Mouse (Mus musculus): ENCODE measurements around the gene Ttc21a. TPM values are rescaled to one million over a fixed set of nuclear protein-coding genes. Genes with fewer than 3 reads are reported as not detected.

Ttc21a gene
- polyA plus RNA-seq, 1 experiment from 2014 or later: 0.28 TPM

DNA sequence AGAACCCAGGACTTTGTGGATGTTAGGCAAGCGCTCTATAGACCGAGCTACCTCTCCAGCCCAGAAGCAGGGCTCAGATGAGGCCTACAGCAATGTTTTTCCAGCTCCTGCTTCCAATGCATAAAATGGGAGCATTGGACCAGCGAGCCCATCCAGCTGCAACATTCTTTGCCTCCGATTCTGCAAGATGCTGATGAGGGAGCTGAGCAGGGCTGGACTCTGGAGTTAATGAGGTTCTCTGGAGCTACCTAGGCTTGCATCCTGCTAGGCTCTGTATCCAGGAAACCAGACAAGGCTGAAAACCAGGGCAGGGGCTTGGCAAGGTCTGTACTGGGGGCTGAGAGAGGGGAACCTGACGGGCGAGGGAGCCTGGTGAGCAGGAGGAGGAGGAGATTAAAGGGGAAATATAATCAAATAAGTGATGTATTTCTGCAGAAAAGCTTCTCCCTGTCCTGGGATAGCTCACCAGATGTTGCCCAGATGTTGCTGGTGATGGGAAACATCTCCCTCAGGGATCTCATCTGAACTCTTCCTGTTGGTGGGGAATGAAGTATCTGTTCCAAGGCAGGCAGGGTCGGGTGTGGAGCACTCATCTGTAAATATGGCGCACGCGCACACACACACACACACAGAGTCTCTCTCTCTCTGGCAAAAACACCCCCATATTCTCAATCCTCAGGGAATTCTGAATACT is 48.6 kb downstream of the Ttc21a start:
- peaks cover 34% of the 10 kb centered on the region for H3K4me1 ChIP-seq
- H3K9ac ChIP-seq: no peak overlapping the region

DNA sequence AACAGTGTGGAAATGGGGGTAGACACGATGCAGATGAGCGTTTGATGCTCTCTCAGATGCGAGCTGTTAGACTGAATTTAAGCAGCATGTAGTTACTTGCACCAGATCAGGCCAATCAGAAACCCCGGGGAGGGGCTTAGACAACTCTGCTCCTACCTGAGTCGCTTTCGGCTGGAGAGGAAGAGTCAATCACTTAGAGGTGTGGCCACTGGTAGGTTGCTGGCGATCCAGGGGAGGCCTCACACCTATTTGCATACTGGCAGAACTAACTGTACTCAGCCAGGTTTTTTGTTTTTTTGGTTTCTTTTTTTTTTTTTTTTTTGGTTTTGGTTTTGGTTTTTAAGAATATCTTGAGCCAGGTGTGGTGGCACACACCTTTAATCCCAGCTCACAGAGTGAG is 50.9 kb downstream of the Ttc21a start:
- Histone ChIP-seq H3K4me3 (no peak overlapping the region), H3K36me3 (no peaks in the 10 kb centered on the region), H3K4me1 (peaks cover 13% of the 10 kb centered on the region), H3K4me2 (no peak overlapping the region), H3K27ac (no peak overlapping the region), H3K9ac (no peak overlapping the region), H3K27me3 (no peaks in the 10 kb centered on the region; the same call in 1 of the 2 replicates), H3K9me3 (no peaks in the 10 kb centered on the region)
- no peak for ATAC-seq (ENCODE audit: insufficient number of reproducible peaks, insufficient read depth, low FRiP score, low TSS enrichment, low read depth)
- WGBS: 46% methylated on average over 7 of the region's 7 CpGs

More for the DNA sequence above, 48.6 kb downstream of the Ttc21a start:
- no peak overlapping the region for H3K4me3 ChIP-seq
- no peak overlapping the region for H3K4me2 ChIP-seq
- WGBS: 50% methylated on average over 10 of the region's 10 CpGs
- H3K9me3 ChIP-seq: no peaks in the 10 kb centered on the region
- no peak for ATAC-seq (ENCODE audit: insufficient number of reproducible peaks, insufficient read depth, low FRiP score, low TSS enrichment, low read depth)
- peak overlapping the region; percentile 63 for H3K27ac ChIP-seq
- no peaks in the 10 kb centered on the region for H3K27me3 ChIP-seq
- no peaks in the 10 kb centered on the region for H3K36me3 ChIP-seq

GRCm38 (mm10) chr9:119991310-119991709 is 53.9 kb downstream of the Ttc21a start:
- 14% methylated on average over 5 of the region's 5 CpGs for WGBS
- H3K4me2 ChIP-seq: no peak overlapping the region
- no peak for ATAC-seq (ENCODE audit: insufficient number of reproducible peaks, insufficient read depth, low FRiP score, low TSS enrichment, low read depth)

DNA sequence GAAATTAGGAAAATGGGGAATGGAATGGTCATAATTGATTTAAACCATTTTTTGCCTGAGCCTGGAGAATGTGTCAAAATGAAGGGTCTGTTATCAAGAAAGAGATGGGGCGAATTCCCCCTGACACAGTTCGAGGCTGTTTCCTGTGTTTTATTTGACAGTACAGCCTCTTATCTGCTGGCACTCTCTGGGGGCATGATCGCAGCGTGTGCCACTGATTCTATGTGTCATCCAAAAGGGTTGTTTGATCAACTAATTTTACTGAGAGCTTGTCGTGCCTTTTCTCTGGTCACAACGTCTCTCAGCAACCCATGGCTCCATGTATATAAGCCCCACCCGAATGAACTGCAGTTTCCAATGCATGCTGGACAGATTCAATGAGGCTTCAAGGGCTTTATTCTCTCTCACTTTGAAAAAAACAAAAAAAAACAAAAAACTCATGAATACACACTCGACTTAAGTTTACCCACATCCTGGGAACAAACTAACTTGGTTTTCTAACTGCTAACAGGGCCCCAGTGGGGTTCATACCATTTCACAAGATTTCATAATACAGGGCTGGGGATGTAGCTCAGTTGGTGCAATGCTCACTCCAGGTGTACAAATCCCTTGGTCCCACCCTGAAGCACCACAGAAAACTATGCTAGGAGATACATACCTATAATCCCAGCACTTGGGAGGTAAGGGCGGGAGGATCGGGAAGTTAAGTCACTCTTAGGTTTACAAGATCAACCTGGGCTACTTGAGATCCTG is 55.9 kb downstream of the Ttc21a start:
- no peak overlapping the region for H3K4me2 ChIP-seq
- H3K9me3 ChIP-seq: no peaks in the 10 kb centered on the region
- WGBS: 71% methylated on average over 10 of the region's 10 CpGs
- no peak overlapping the region for H3K27ac ChIP-seq
- no peak for ATAC-seq (ENCODE audit: insufficient number of reproducible peaks, insufficient read depth, low FRiP score, low TSS enrichment, low read depth)
- no peaks in the 10 kb centered on the region; the same call in 1 of the 2 replicates for H3K27me3 ChIP-seq
- no peaks in the 10 kb centered on the region for H3K36me3 ChIP-seq
- no peak overlapping the region for H3K9ac ChIP-seq
- H3K4me1 ChIP-seq: no peaks in the 10 kb centered on the region
- H3K4me3 ChIP-seq: no peak overlapping the region

More at GRCm38 (mm10) chr9:119991310-119991709, 53.9 kb downstream of the Ttc21a start:
- Histone ChIP-seq H3K4me1 (no peaks in the 10 kb centered on the region), H3K9ac (no peak overlapping the region), H3K27ac (no peak overlapping the region), H3K36me3 (no peaks in the 10 kb centered on the region), H3K9me3 (no peaks in the 10 kb centered on the region), H3K4me3 (no peak overlapping the region), H3K27me3 (no peaks in the 10 kb centered on the region; the same call in 1 of the 2 replicates)

- no peak overlapping the region for H3K27ac ChIP-seq
- WGBS: 62% methylated on average over 7 of the region's 7 CpGs
- ATAC-seq (ENCODE audit: insufficient number of reproducible peaks, insufficient read depth, low FRiP score, low TSS enrichment, low read depth): no peak
- H3K27me3 ChIP-seq: no peaks in the 10 kb centered on the region; the same call in 1 of the 2 replicates
- no peak overlapping the region for H3K4me3 ChIP-seq
- no peaks in the 10 kb centered on the region for H3K9me3 ChIP-seq
- no peaks in the 10 kb centered on the region for H3K36me3 ChIP-seq
- H3K4me2 ChIP-seq: no peak overlapping the region
- no peaks in the 10 kb centered on the region for H3K4me1 ChIP-seq
- no peak overlapping the region for H3K9ac ChIP-seq
Observed at GRCm38 (mm10) chr9:119994207-119994606, 56.8 kb downstream of the Ttc21a start.

DNA sequence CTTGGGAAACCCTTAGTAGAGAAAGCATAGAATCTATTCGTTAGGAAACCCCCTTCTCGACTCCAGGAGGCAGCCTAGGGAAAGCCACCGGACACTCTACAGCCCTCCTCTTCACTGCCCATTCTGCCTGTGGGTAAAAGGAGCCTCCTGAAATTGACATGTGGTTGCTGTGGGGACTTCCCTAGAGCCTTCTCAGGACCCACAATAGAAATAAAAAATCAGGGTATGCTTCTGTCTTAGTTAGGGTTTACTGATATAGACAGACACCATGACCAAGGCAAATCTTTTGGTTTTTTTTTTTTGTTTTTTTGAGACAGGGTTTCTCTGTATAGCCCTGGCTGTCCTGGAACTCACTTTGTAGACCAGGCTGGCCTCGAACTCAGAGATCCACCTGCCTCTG is 58.7 kb downstream of the Ttc21a start:
- no peak overlapping the region for H3K4me2 ChIP-seq
- H3K27ac ChIP-seq: no peak overlapping the region
- H3K4me1 ChIP-seq: no peaks in the 10 kb centered on the region
- no peaks in the 10 kb centered on the region for H3K9me3 ChIP-seq
- no peak for ATAC-seq (ENCODE audit: insufficient number of reproducible peaks, insufficient read depth, low FRiP score, low TSS enrichment, low read depth)
- 76% methylated on average over 4 of the region's 4 CpGs for WGBS
- H3K9ac ChIP-seq: no peak overlapping the region
- no peaks in the 10 kb centered on the region; the same call in 1 of the 2 replicates for H3K27me3 ChIP-seq
- no peak overlapping the region for H3K4me3 ChIP-seq
- H3K36me3 ChIP-seq: no peaks in the 10 kb centered on the region

- 72% methylated on average over 1 of the region's 1 CpGs for WGBS
- H3K9me3 ChIP-seq: no peaks in the 10 kb centered on the region
- H3K27me3 ChIP-seq: no peaks in the 10 kb centered on the region
- ATAC-seq (ENCODE audit: insufficient number of reproducible peaks, insufficient read depth, low FRiP score, low TSS enrichment, low read depth): no peak
- H3K9ac ChIP-seq: no peak overlapping the region
- H3K27ac ChIP-seq: no peak overlapping the region
- no peak overlapping the region for H3K4me2 ChIP-seq
- H3K4me3 ChIP-seq: no peak overlapping the region
- H3K4me1 ChIP-seq: no peaks in the 10 kb centered on the region; the same call in 1 of the 2 replicates
- H3K36me3 ChIP-seq: no peaks in the 10 kb centered on the region
Observed at GRCm38 (mm10) chr9:119998776-119999175, 61.4 kb downstream of the Ttc21a start.

GRCm38 (mm10) chr9:119999636-120000035 is 62.2 kb downstream of the Ttc21a start:
- no peak overlapping the region for H3K4me2 ChIP-seq
- 74% methylated on average over 6 of the region's 6 CpGs for WGBS

DNA sequence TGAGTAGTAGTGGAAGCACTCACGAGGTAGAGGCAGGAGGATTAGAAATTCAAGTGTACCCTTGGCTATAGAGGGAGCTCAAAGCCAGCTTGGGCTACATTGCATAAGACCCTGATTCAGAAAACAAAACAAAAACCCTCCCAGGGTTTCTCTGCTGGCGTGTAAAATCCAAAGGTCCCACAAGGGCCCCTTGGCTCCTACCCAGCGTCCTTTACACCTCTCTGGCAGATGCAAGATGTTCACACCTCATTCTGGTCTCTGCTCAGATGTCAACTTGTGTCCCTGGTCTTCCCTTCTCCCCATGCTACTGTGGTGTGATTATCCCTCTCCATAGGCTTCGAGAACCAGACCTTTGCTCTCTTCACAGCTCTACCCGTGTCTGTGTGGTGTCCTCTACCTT is 63.4 kb downstream of the Ttc21a start:
- Histone ChIP-seq H3K4me3 (no peak overlapping the region), H3K4me1 (peaks cover 1% of the 10 kb centered on the region), H3K27ac (no peak overlapping the region), H3K36me3 (no peaks in the 10 kb centered on the region), H3K9ac (no peak overlapping the region), H3K4me2 (no peak overlapping the region), H3K9me3 (no peaks in the 10 kb centered on the region), H3K27me3 (no peaks in the 10 kb centered on the region)
- no peak for ATAC-seq (ENCODE audit: insufficient number of reproducible peaks, insufficient read depth, low FRiP score, low TSS enrichment, low read depth)
- 80% methylated on average over 5 of the region's 5 CpGs for WGBS

More at GRCm38 (mm10) chr9:119999636-120000035, 62.2 kb downstream of the Ttc21a start:
- Histone ChIP-seq H3K4me3 (no peak overlapping the region), H3K27ac (no peak overlapping the region), H3K36me3 (no peaks in the 10 kb centered on the region), H3K9ac (no peak overlapping the region), H3K4me1 (no peaks in the 10 kb centered on the region; the same call in 1 of the 2 replicates), H3K27me3 (no peaks in the 10 kb centered on the region), H3K9me3 (no peaks in the 10 kb centered on the region)
- ATAC-seq (ENCODE audit: insufficient number of reproducible peaks, insufficient read depth, low FRiP score, low TSS enrichment, low read depth): no peak

DNA sequence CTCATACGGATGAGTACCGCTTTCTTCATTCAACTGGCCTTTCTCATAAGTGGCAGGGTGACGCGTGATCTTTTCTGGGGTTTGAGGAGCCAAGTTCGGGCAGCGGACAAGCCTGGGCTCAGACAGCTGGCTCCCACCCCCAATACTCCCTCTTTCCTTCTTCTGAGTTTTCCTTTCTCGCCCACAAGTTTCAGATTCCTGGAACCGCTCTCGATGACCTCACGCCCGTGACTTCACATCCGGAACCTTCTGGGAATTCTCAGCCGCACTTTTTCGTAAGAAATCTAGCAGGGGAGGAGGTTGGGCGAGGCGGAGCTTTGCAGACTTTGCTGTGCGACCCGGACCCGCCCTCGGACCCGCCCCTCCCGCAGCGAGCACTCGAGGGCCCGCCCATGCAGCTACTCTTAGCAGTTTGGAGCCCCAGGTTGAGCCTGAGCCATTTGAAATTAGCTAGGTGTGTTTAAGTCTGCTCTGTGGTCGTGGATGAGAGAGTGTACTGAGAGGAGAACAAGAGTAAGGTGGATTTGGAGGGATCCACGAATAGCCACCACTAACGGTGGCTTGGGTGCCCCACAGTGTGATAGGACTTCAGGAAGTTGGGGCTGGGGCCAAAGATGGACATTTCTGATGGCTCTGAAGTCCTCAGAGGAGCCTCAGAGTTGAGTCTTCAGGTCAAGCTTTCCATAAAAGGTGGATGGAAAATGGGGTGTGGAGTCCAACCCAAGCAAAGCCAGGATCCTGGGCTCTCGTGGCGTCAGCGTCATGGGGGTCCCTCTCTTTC is 64.7 kb downstream of the Ttc21a start:
- Histone ChIP-seq H3K27ac (peak overlapping the region; percentile 75), H3K36me3 (no peaks in the 10 kb centered on the region), H3K4me2 (peak overlapping the region; percentile 67), H3K9ac (peak overlapping the region; percentile 70), H3K4me1 (peaks cover 5% of the 10 kb centered on the region), H3K9me3 (no peaks in the 10 kb centered on the region), H3K4me3 (peak overlapping the region; percentile 43), H3K27me3 (no peaks in the 10 kb centered on the region)
- peak; percentile 89 for ATAC-seq (ENCODE audit: insufficient number of reproducible peaks, insufficient read depth, low FRiP score, low TSS enrichment, low read depth)
- 11% methylated on average over 31 of the region's 31 CpGs for WGBS

DNA sequence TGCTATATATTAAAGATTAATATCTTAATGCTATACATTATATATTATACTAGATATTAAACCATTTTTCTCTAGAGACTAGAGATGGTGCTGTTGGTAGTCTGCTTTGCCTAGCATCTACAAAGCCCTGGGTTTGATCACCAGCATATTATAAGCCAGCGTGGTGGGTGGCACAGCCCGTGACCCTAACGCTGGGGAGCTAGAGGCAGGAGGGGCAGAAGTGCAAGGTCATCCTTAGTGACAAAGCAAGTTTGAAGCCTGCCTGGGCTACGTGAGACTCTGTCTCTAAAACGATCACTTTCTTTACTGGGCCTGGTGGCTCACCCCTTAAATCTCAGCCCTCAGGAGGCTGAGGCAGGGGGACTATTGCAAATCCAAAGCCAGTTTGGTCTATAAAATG is 65.5 kb downstream of the Ttc21a start:
- Histone ChIP-seq H3K4me2 (no peak overlapping the region), H3K9me3 (no peaks in the 10 kb centered on the region), H3K4me3 (no peak overlapping the region), H3K27me3 (no peaks in the 10 kb centered on the region), H3K9ac (no peak overlapping the region), H3K27ac (no peak overlapping the region), H3K36me3 (no peaks in the 10 kb centered on the region), H3K4me1 (peaks cover 5% of the 10 kb centered on the region)
- 80% methylated on average over 5 of the region's 5 CpGs for WGBS
- no peak for ATAC-seq (ENCODE audit: insufficient number of reproducible peaks, insufficient read depth, low FRiP score, low TSS enrichment, low read depth)

Data from embryonic facial prominence, embryonic 13.5 days (tissue).